Mouse (Mus musculus): ENCODE data around the gene Prdm16.

Prdm16 gene

DNA sequence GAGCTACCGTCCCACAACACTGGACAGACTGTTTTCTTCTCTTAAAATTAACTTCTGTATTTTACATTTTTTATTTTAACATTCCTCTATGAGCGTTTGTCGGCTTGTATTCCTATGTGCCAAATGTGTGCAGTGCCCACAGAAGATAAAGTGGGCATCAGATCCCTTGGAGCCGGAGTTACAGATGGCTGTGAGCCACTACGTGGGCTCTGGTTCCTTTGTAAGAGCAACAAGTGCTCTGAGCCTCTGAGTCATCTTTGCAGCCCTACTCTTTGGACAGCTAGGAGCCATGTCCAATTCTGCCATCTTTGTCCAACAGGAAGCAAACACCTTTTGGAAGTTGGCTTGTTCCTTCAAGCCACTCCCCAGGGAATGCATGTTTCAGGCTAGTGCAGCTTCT, 78.6 kb downstream of the Prdm16 start:
- peak; percentile 72 for ATAC-seq (ENCODE audit: low TSS enrichment)

DNA sequence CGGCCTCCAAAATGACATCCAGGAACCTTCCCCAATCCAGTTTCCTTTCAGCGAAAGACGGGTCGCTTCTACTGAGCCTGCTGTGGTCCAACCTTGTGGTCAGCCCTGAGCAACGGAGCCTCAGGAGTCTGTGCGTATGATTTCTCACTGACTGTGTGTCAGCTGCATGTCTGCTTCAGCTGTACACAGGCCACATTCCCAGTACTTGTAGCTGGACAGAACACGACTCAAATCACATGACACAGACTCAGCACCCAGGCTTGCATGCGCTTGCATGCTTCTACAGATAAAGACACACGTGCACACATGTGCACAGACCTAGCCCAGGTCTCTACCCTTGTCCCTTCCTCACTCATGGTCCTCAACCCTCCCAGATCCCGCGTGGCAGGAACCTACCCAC, 79.5 kb downstream of the Prdm16 start:
- ATAC-seq (ENCODE audit: low TSS enrichment), result no peak

DNA sequence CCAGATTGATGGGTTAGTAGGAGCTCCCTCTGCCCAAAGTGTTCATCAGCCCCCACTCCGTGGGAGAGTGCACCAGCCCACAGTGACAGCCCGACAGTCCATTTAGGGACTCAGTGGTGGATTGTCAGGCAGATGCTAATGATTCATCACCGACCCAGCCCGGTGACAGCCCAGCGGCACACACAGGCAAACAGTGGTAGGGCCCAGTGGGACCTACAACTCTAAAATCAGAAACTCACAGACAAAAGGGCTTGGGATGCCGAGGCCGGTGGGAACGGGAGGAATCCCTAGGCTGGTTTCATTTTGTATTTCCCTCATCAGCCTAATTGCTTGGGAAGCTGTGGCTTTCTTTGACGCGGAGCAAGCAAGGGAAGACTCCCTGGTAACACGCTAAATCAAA, 80.3 kb downstream of the Prdm16 start:
- ATAC-seq (ENCODE audit: low TSS enrichment), result no peak

DNA sequence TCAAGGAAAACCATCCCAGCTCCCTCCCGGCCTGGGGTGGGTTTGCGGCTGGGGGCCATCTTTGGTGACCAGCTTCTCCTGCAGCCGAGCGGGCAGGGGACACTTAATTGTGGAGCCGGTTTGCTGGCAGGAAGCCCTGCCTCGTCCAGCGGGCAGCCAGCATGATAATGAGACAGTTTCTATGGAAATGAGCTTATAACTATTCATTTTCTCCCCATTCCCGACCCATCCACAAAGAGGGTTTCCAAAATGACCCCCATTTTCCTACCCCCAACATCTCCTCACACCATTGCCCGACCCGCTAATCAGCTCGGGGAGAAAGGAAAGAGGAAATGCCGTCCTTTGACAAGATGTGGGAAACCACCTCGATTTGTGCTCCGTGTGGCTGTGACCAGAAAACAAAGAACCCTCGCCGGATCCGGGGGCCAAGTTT, 86.7 kb downstream of the Prdm16 start:
- ATAC-seq (ENCODE audit: low TSS enrichment), result no peak

DNA sequence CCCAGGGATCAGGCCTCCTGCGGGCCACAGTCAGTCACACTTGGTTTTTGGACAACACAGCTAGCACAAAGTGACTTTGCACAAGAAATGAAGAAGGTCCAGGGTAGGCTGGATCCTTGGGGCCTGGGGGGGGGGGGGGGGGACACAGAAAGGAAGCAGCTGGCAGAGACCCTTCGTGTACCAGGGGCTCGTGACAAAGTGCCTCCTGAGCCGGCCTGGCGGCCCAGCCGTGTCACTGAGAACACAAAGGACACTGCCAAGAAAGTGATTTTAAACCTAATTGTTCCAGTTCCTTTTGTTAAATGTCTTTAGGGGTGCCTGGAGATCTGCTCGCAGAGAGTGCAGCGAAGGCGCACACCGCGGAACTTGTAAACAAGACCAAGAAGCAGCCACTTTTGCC, 87.2 kb downstream of the Prdm16 start:
- ATAC-seq (ENCODE audit: low TSS enrichment), result no peak

DNA sequence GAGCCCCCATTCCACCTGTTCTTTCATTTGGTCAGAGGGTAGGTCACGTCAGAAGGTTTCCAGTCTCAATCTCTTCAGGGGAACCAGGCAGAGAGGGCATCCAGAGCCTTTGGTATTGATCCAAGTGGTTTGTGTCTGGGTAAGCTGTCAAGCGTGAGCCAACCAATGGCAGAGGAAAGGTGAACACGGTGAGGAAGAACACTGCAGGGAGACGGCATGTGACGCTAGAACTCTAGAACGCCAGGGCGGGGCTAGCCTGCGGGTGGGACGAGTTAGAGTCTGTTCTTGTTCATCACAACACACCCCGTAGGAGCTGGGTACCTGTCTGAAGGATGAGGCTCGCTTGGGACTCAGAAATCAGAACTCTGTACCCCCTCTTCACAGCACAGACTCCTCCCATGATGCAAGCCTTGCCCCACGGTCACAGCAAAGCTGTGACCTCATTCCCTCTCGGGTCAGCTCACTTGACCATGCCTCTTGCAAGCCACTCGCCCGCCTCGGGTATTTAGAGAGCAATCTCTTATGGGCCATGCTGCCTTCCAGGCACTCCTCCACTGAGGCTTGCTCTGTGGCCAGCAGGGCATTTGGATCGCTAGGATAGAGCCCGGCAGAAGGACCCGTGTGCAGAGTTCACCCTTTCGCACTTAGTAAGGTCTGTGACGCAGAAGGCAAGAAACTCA, 89.4 kb downstream of the Prdm16 start:
- no peak for ATAC-seq (ENCODE audit: low TSS enrichment)

DNA sequence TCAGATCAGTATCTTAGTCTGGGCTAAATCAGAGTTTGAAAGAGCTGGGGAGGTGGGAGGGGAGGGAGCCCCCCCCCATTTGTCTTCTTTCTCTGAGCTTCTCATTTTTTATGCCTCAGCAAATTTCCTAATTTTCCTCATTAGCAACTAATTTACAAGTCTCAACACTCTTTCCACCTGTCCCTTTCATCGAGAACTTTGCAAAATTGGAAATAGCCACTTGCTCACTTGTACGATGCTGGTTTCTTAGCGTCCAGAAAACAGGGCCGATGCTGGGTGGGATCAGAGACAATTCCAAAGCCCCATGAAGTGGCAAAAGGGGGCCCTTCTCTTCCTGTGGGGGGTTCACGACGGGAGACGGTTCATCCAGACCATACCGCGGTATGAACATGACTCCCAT, 91.4 kb downstream of the Prdm16 start:
- ATAC-seq (ENCODE audit: low TSS enrichment), result no peak

DNA sequence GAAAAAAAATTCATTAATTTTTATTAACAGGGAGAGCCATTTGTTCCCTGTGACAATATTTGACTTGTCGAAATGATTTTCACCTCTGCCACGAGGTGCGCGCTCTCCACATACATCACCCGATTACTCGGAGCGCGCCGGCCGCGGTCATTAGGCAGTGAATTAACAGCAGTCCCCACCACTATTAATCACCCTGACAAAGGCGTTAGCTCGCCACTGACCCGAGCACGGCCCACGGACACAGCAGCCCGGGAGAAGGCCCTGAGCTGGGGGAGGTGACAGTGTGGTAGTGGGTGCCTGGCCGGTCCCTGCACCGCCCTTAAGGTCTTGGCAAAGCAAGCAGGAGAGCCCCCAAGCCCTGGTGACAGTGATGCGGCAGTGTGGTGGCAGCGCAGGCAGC, 92.8 kb downstream of the Prdm16 start:
- no peak for ATAC-seq (ENCODE audit: low TSS enrichment)

DNA sequence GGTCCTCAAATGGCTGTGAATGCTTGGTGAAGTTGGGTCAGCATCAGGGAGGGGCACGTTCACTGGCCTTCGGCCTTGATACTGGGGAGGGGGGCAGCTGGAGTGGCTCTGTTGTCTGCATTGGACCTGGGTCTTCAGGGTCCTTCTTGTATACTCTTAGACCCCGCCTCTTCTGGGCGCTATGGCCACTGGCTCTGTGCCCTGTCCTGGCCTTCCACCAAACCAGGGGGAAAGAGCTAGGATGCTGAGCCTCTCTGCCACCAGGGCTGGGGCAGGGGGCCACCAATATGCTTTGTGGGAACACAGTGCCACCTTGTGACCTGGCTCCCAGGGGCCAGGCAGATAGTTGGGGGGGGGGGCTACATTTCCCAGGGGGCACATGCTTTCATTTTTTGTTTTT, 93.5 kb downstream of the Prdm16 start:
- ATAC-seq (ENCODE audit: low TSS enrichment), result no peak

DNA sequence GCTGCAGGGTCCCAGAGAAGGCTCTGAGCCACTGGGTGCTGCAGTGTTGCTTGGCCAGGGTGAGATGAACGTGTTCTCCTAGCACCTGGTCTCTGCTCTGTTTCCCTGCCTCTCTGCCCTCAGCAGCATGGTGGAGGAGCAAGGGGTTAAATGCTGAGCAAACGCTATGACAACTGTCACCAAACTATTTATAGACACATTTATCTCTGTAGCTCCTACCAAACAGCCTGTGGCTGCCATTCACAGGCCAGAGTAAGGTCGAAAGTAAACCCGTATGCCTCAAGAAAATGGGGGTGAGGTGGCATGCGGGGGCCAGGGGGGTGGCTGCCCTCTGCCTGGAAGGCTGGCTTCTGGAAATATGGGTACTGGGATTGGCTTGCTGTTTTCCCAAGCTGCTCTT, 94.1 kb downstream of the Prdm16 start:
- no peak for ATAC-seq (ENCODE audit: low TSS enrichment)

DNA sequence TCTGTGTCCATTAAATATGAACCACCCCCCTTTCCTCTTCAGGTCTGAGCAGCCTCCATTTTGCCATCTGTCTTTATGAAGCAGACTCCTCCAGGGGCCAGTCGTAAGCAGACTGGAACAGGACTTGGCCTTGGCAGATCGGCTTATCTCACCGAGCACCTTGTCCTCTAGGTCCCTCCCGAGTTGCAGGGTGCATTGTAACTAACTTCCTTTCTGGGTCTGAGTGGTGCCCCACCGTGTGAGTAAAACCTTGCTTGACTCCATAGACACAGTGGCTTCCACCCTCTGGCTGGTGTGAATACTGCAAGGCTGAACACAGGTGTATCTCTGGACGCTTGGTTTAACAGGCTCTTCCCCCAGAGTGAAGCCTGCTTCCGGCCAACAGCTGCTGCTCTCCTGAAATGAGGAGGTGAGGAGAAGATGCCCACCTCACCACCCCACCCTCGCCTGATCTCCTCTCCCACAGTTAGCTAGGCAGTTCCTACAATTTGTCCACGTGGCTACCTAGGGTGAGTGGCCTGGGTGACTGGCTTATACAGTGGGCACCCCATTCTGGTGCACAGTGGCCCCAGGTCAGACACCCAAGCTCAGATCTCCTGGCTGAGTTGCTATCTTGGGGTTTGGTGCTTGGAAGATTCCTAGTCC, 94.9 kb downstream of the Prdm16 start:
- ATAC-seq (ENCODE audit: low TSS enrichment), result no peak

DNA sequence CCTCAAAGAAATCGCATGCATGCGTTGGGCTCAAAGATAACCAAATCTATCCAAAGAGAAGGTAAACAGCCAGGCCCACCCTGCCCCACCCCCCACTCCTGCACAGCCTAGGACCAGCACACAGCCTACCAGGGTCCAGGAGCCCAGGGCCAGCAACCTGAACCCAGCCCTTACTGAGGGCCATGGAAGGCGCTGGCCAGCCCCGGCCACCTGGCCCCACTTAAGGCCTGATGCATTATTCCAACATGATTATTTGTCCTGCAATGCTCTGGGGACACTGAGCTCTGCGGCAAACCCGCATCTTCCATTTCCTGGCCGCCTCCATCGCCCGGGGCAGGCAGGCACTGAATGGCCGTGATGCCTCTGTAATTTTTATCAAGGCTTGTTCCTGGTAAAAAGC, 96.0 kb downstream of the Prdm16 start:
- no peak for ATAC-seq (ENCODE audit: low TSS enrichment)

DNA sequence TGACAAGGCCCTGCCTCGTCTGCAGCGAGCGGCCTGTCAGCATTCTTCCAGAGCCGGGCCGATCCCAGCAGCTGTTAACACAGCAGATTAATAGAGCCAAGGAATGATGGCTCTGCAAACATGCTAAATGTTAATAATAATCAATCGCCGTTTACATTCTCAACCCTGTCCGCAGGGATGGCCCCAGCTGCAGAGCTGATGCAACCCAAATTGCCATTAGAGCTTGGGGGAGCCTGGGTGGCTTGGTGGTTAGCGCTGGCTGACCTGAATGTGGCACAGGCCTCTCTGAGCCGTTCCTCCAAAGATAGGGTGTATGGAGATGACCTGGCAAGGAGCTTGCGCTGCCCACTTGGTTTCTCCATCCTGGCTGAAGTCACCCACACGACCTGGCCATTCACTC, 97.0 kb downstream of the Prdm16 start:
- ATAC-seq (ENCODE audit: low TSS enrichment), result no peak

DNA sequence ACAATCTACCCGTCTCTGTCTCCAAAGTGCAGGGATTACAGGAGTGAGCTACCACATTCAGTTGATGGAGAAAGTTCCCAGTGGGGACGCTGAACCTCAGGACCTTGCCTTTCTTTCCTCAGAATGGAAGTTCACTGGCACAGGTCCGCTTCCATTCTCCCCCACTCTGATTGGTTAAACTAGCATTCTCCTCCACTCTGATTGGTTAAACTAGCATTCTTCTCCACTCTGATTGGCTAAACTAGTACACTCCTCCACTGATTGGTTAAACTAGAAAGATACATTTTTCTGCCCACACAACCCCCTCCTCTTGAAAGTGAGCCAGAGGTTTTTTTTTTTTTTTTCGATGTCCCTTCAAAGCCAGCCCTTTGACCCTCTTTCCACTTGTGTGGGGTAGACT, 97.9 kb downstream of the Prdm16 start:
- ATAC-seq (ENCODE audit: low TSS enrichment), result no peak

DNA sequence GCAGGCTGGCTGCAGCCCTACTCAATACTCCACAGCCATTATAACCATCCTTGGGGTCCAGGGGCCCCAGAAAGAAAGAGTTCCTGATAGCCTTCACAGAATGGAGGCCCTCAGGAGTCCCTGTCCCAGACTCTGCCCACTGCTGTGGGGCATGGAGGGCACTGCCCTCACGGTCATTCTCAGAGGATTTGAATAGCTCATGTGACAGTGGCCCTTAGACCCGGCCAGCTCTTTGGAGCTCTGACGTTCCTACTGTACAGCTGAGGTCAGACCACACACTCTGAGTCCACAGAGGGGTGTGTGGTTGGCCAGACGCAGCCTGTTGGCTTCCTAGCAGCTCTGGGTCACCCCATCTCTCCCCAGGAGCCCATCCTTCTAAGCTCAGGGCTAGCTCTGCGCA, 100.6 kb downstream of the Prdm16 start:
- ATAC-seq (ENCODE audit: low TSS enrichment), result no peak

DNA sequence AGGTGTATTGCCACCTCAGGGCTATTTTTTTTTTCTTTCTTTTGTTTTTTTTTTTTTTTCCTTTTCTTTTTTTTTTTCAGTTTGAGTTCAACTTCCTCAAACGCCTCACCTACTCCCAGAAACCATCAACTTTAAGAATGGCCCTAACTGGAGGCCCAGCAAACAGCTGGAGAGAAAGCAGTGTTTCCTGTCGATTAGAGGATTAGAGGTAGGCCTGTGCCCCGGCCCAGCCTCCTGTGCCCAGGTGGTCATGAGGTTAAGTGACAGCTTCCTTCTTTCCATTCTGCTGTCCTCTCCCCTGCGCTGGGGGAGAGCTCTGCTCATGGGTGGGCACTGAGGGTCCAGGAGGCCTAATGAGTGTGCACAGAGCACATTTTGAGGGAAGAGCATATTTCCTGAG, 105.3 kb downstream of the Prdm16 start:
- no peak for ATAC-seq (ENCODE audit: low TSS enrichment)

DNA sequence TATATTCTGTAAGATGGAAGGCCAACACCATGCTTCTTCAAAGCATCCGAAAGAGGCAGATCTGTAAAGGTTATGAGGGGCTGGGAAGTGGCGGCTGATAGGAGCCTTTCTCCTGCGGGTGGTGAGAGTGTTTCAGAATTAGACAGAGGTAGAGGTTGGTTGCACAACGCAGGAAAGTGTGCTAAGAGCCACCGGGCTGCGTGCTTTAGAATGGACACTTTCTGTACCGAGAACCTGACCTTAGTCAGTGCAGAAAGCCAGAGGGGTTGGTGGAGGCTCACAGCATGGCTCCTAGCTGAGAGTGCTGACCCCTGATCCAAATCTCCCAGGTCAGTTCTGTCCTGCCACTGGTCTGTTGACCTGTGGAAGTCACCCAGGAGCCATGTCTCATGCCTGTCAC, 106.3 kb downstream of the Prdm16 start:
- ATAC-seq (ENCODE audit: low TSS enrichment), result no peak

DNA sequence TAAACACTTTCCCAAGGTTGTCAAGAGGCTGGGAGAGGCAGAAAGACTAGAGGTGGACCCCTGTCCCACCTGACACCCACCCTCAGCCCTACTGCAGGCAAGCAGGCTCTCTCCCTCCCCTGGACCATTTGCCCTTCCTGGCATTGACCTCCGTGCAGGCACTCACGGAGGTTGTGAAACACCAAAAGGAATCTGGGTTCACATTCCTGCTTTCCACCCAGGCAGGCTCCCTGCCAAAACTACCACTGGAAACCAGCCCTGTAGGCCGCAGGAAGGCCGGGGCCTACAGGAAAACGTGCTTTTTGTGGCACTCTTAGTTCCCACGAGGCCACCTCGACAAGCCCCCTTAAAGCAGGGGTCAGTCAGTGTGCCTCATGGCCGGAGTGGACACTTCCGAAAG, 109.2 kb downstream of the Prdm16 start:
- no peak for ATAC-seq (ENCODE audit: low TSS enrichment)

DNA sequence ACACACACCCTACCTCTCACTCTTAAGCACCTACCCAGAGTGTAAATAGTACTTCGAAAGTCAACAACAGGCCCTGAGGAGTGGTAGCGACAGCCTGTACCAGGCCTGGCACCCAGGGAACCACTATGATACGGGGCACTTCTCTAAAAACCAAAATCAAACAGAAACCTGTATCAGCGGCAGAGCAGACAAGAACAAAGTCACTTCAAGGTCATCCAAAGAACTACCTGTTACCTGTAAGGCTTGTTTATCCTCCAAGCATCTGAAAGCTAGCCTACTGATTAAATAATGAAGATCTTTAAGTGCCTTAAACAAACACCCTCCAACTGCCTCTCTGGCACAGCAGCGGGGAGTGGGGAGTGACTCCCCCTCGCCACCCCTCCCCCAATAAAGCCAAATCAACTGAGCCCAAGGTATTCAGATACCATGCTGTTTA, 110.3 kb downstream of the Prdm16 start:
- ATAC-seq (ENCODE audit: low TSS enrichment), result no peak

DNA sequence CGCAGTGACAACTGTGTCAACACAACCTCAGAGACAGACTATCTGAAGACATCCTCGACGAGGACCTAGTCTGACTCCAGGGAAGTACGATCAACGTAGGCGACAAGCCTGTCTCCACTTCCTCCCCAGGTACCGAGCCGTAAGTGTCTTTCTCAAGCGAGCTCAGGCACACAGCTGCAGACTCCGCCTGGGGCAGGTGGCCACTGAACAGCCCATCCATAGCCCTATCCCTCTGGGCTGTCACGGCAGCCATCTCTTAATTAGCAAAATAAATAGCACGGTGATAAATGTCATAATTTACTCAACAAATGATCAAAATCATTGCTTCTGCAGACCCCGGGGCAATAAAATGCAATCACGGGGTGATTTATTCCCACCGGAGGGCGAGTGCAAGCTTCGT, 112.8 kb downstream of the Prdm16 start:
- ATAC-seq (ENCODE audit: low TSS enrichment), result no peak

DNA sequence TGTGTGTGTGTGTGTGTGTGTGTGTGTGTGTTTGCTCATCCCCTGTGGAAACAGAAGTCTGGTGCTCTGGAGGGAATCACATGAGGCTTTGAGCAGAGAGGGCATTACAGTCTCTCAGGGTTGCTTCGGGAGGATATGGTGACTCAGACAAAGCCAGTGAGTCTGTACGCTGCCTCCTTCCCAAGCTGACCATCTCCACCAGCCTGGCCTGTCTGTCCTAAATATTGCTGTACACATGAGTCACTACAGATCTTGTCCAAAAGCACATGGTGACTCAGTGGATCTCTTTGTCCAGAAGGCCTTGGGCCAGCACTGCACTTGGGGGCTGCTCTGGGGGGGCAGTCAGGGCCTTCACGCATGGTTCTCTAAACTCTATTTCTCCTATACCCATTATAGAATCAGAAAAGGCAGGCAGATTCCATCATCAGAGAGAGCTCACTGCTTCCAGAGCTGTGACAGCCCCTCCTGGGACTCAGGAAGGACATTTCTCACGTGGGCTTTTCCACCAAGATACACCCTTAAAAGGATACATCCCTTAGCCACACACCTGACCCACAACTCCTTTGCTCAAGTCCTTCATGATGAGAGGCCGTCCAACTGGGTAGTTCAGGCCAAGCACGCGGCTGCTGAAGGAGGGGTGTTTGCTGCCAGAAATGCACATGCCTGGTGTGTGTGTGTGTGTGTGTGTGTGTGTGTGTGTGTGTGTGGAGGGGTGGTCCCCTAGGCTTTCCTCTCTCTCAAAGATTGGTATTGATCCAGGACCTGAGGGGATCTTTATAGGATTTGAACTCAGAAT, 114.6 kb downstream of the Prdm16 start:
- ATAC-seq (ENCODE audit: low TSS enrichment), result no peak

DNA sequence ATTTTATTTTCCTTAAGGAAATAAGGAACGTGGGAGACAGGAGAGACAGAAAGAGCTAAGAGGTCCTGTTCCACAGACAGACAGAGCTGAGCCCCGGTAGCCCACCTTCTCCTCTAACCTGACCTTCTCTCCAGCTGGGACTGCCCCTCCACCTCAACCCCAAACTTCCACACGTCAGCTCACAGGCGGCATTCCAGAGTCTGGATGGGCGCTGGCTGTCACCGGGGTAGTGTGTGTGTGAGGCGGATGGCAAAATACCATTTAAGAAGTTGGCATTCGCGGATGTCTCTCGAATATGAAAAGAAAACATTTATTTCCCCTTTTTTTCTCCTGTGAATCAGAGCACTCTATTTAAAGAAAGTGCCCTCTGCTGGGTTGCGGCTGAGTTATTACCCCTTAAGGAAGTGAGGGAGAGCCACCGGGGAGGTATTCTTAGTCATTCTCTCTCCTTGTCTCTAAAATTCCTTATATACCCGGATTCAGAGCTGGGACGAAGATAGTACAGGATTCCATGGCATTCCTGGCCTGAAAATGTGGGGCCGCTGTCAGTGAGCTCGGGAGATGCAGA, 117.1 kb downstream of the Prdm16 start:
- ATAC-seq (ENCODE audit: low TSS enrichment), result no peak; the same call in 1 of the 2 replicates

DNA sequence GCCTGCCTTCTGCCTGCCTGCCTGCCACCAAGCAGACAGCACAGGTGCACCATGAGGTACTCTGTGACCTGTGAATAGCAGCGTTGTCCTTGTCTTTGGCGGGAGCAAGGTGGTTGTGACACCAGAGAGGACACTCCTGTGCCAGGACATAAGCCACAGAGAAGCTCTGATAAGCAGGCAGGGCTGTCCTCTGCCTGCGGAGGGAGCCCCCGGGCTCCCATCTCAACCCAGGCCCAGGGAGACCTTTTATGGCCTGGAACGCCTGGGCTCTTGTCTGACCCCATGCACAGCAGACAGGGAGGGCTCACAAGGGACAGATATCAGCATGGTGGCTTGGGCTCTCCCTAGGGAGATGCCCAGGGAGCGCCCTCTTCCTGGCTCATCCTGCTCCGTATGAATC, 118.7 kb downstream of the Prdm16 start:
- no peak for ATAC-seq (ENCODE audit: low TSS enrichment)

Measured in frontal cortex, adult (tissue).